Mouse (Mus musculus) thymus, adult 2 months (tissue): ENCODE measurements around the gene Podnl1.

ENCODE experiments used
- CTCF ChIP-seq: fragments of 200-500 bp; IDR thresholded peaks from 2 replicates; pipeline ENCODE4 v1.5.1; 2012; ENCODE audit warnings: mild to moderate bottlenecking, control low read depth, low read length, moderate library complexity, borderline replicate concordance; ENCODE audit not compliant: control insufficient read depth, poor library complexity, insufficient read depth; ENCODE audit errors: extremely low read depth
- POLR2A ChIP-seq: fragments of 200-500 bp; IDR thresholded peaks from 2 replicates; pipeline ENCODE4 v1.6.1; 2012; ENCODE audit warnings: mild to moderate bottlenecking, low read length, control low read depth, moderate library complexity; ENCODE audit not compliant: control insufficient read depth, poor library complexity, insufficient read depth; ENCODE audit errors: extremely low read depth

DNA sequence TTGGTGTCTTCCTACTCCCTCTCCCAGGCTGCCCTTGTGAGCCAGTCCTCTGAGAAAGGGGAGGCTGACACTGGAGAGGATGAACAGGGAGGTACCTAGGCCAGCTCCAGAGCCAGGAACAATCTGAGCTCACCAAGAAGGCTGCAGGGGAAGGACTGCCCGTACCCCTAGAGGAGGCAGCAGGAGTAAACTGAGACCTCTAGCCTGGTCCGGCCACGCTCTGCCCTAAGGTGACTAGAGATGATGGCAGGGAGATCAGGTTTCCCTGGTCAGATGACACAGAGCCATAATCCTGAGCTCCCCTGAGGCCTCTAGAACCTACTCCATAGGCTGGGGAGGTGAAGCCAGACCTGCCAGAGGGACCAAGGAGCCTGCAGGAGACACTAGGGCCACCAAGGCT lies 48.9 kb upstream of the Podnl1 start:
- TF ChIP-seq CTCF (no peak), POLR2A (no peak)
